Mouse (Mus musculus) heart, embryonic 11.5 days (tissue): Measurements from ENCODE around the gene G430095P16Rik. TPM values are rescaled to one million over a fixed set of nuclear protein-coding genes. Genes with fewer than 3 reads are reported as not detected.
A peak's percentile ranks its signal among the peaks of the same experiment; 100 is the strongest.

Source experiments
- ATAC-seq: fragments of 200-750 bp; cut with Nextera tagmentation; replicated peaks from 2 replicates; pipeline ENCODE4 v1.8.0; 2017; ENCODE audit warnings: moderate library complexity; ENCODE audit not compliant: insufficient number of reproducible peaks, low FRiP score, low TSS enrichment
- H3K27ac ChIP-seq: fragments of 300-500 bp; sonication (generic); 2 replicates; pipeline ENCODE4 v1.5.1; 2014; ENCODE audit warnings: mild to moderate bottlenecking, low read depth, low read length
- H3K27me3 ChIP-seq: fragments of 300-500 bp; sonication (generic); 2 replicates; pipeline ENCODE4 v1.6.1; 2014; ENCODE audit warnings: mild to moderate bottlenecking, low read length, mixed read lengths; ENCODE audit not compliant: control insufficient read depth, insufficient read depth
- H3K36me3 ChIP-seq: fragments of 300-500 bp; sonication (generic); 2 replicates; pipeline ENCODE4 v1.6.1; 2014; ENCODE audit warnings: mild to moderate bottlenecking, low read length, moderate library complexity, mixed read lengths; ENCODE audit not compliant: control insufficient read depth, insufficient read depth
- H3K4me1 ChIP-seq: fragments of 300-500 bp; sonication (generic); 2 replicates; pipeline ENCODE4 v1.6.1; 2014; ENCODE audit warnings: low read length; ENCODE audit not compliant: control insufficient read depth, insufficient read depth
- H3K4me2 ChIP-seq: fragments of 300-500 bp; sonication (generic); 2 replicates; pipeline ENCODE4 v1.6.1; 2014; ENCODE audit warnings: mild to moderate bottlenecking, moderate library complexity
- H3K4me3 ChIP-seq: fragments of 300-500 bp; sonication (generic); 2 replicates; pipeline ENCODE4 v1.5.1; 2014; ENCODE audit warnings: low read depth, low read length
- H3K9ac ChIP-seq: fragments of 300-500 bp; sonication (generic); 2 replicates; pipeline ENCODE4 v1.6.1; 2014; ENCODE audit warnings: mild to moderate bottlenecking, low read depth, low read length, moderate library complexity
- H3K9me3 ChIP-seq: fragments of 300-500 bp; sonication (generic); replicated peaks from 2 replicates; pipeline ENCODE4 v1.6.1; 2016; ENCODE audit warnings: low read length; ENCODE audit not compliant: control insufficient read depth
- WGBS: fragments of 180-500 bp; shearing (Covaris S2); extraction: QIAGEN DNeasy Blood & Tissue Kit; methylation state at CpG from one replicate; pipeline ENCODE4 v1.1.7; 2014; ENCODE audit not compliant: insufficient replicate concordance; 5-methylcytosine and 5-hydroxymethylcytosine counted together
- polyA plus RNA-seq: library from polyadenylated mRNA; unstranded; fragments of >200 nt; fragmentation: Nextera tagmentation; extraction: Ambion mirVana; gene quantifications from 2 replicates; pipeline ENCODE4 v1.2.1, GENCODE M21; 2014

The G430095P16Rik gene
- polyA plus RNA-seq, 1 experiment from 2014 or later: 5.4 TPM

GRCm38 (mm10) chr8:84713381-84713780, 9.4 kb upstream of the G430095P16Rik start:
- no peak overlapping the region; the same call in 1 of the 2 replicates for H3K9ac ChIP-seq
- H3K9me3 ChIP-seq: no peaks in the 10 kb centered on the region
- H3K4me2 ChIP-seq: no peak overlapping the region
- peaks cover 67% of the 10 kb centered on the region for H3K27me3 ChIP-seq
- H3K4me1 ChIP-seq: peaks cover 37% of the 10 kb centered on the region
- H3K36me3 ChIP-seq: no peaks in the 10 kb centered on the region
- peak overlapping the region; percentile 68 for H3K27ac ChIP-seq
- 53% methylated on average over 4 of the region's 4 CpGs for WGBS
- H3K4me3 ChIP-seq: no peak overlapping the region
- no peak for ATAC-seq

GRCm38 (mm10) chr8:84714161-84714560, 8.6 kb upstream of the G430095P16Rik start:
- no peak overlapping the region for H3K4me3 ChIP-seq
- no peaks in the 10 kb centered on the region for H3K36me3 ChIP-seq
- H3K27ac ChIP-seq: no peak overlapping the region
- no peak for ATAC-seq
- no peaks in the 10 kb centered on the region for H3K9me3 ChIP-seq
- no peak overlapping the region for H3K4me2 ChIP-seq
- H3K4me1 ChIP-seq: peaks cover 31% of the 10 kb centered on the region
- 65% methylated on average over 4 of the region's 4 CpGs for WGBS
- no peak overlapping the region; the same call in 1 of the 2 replicates for H3K9ac ChIP-seq
- H3K27me3 ChIP-seq: peaks cover 65% of the 10 kb centered on the region

GRCm38 (mm10) chr8:84715893-84716468, 6.8 kb upstream of the G430095P16Rik start:
- 8% methylated on average over 27 of the region's 27 CpGs for WGBS
- peak overlapping the region; percentile 54 for H3K4me2 ChIP-seq
- H3K4me3 ChIP-seq: peak overlapping the region; percentile 19
- H3K9ac ChIP-seq: 0 out of 2 replicates have a peak overlapping the region, but pooled peaks have one; percentile 39
- peaks cover 69% of the 10 kb centered on the region for H3K27me3 ChIP-seq
- no peak for ATAC-seq
- no peaks in the 10 kb centered on the region for H3K9me3 ChIP-seq
- peaks cover 26% of the 10 kb centered on the region for H3K4me1 ChIP-seq
- H3K36me3 ChIP-seq: no peaks in the 10 kb centered on the region
- H3K27ac ChIP-seq: no peak overlapping the region

- no peaks in the 10 kb centered on the region for H3K36me3 ChIP-seq
- H3K27me3 ChIP-seq: peaks cover 68% of the 10 kb centered on the region
- H3K4me1 ChIP-seq: peaks cover 21% of the 10 kb centered on the region
These were observed 6.0 kb upstream of the G430095P16Rik start for GRCm38 (mm10) chr8:84716790-84717189.

GRCm38 (mm10) chr8:84718476-84718875, 4.3 kb upstream of the G430095P16Rik start:
- WGBS: 81% methylated on average over 5 of the region's 5 CpGs
- Histone ChIP-seq H3K4me2 (no peak overlapping the region), H3K27ac (no peak overlapping the region), H3K27me3 (peaks cover 56% of the 10 kb centered on the region), H3K36me3 (no peaks in the 10 kb centered on the region), H3K4me3 (no peak overlapping the region), H3K4me1 (peaks cover 22% of the 10 kb centered on the region), H3K9ac (no peak overlapping the region), H3K9me3 (no peaks in the 10 kb centered on the region)
- no peak for ATAC-seq

More at GRCm38 (mm10) chr8:84716790-84717189, 6.0 kb upstream of the G430095P16Rik start:
- H3K9ac ChIP-seq: no peak overlapping the region
- WGBS: 86% methylated on average over 11 of the region's 11 CpGs
- H3K27ac ChIP-seq: no peak overlapping the region
- no peak overlapping the region for H3K4me3 ChIP-seq
- H3K9me3 ChIP-seq: no peaks in the 10 kb centered on the region
- no peak for ATAC-seq
- no peak overlapping the region for H3K4me2 ChIP-seq

- H3K36me3 ChIP-seq: no peaks in the 10 kb centered on the region
- no peak overlapping the region for H3K4me3 ChIP-seq
- WGBS: 80% methylated on average over 5 of the region's 5 CpGs
- no peak overlapping the region for H3K4me2 ChIP-seq
- H3K9me3 ChIP-seq: no peaks in the 10 kb centered on the region
- peaks cover 28% of the 10 kb centered on the region for H3K4me1 ChIP-seq
- peaks cover 51% of the 10 kb centered on the region for H3K27me3 ChIP-seq
- H3K9ac ChIP-seq: no peak overlapping the region
- H3K27ac ChIP-seq: no peak overlapping the region
- no peak for ATAC-seq
These were observed 3.7 kb upstream of the G430095P16Rik start for GRCm38 (mm10) chr8:84718959-84719690.

GRCm38 (mm10) chr8:84722530-84722849, 317 bp upstream of the G430095P16Rik start:
- peak overlapping the region; percentile 90 for H3K27ac ChIP-seq
- H3K36me3 ChIP-seq: no peaks in the 10 kb centered on the region
- H3K9ac ChIP-seq: peak overlapping the region; percentile 61
- H3K4me2 ChIP-seq: peak overlapping the region; percentile 57
- H3K4me3 ChIP-seq: peak overlapping the region; percentile 34
- H3K4me1 ChIP-seq: peaks cover 51% of the 10 kb centered on the region
- 64% methylated on average over 6 of the region's 6 CpGs for WGBS
- ATAC-seq: peak; percentile 6; the same call in 1 of the 2 replicates
- no peaks in the 10 kb centered on the region for H3K9me3 ChIP-seq
- H3K27me3 ChIP-seq: peaks cover 22% of the 10 kb centered on the region

- peak overlapping the region; percentile 57 for H3K4me2 ChIP-seq
- H3K27ac ChIP-seq: peak overlapping the region; percentile 90
- H3K4me1 ChIP-seq: peaks cover 56% of the 10 kb centered on the region
- peak overlapping the region; percentile 34 for H3K4me3 ChIP-seq
- no peaks in the 10 kb centered on the region for H3K36me3 ChIP-seq
- H3K9me3 ChIP-seq: no peaks in the 10 kb centered on the region
- WGBS: 20% methylated on average over 7 of the region's 7 CpGs
- peak overlapping the region; percentile 61 for H3K9ac ChIP-seq
- peaks cover 17% of the 10 kb centered on the region for H3K27me3 ChIP-seq
- ATAC-seq: no peak
These were observed 729 bp downstream of the G430095P16Rik start for GRCm38 (mm10) chr8:84723571-84723900.
